Mouse (Mus musculus) cerebellum, adult (tissue): ENCODE measurements around the gene Hcst.
A peak's percentile ranks its signal among the peaks of the same experiment; 100 is the strongest.

ENCODE experiments used
- ATAC-seq: cut with Nextera tagmentation; 2 replicates; pipeline ENCODE4 v1.9.2; 2017; ENCODE audit warnings: mild to moderate bottlenecking, moderate library complexity, mixed read lengths; ENCODE audit not compliant: insufficient number of reproducible peaks, low FRiP score, low TSS enrichment

Gene Hcst

DNA sequence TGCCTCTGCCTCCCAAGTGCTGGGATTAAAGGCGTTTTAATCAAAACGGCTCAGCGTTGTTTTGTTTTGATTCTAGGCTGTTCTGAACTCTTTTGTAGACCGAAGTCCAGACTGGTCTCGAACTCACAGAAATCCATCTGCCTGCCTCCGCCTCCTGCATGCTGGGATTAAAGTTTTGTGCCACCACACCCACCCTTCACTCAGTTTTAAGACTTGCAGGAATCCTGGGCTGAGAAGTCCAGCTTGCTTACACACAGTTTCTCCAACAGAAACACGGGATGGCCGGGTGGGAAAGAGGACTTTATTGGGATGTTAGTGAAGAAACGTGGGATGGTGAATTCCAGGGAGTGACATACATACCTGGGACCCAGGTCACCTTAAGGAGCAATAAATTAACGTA is 15.0 kb upstream of the Hcst start:
- no peak for ATAC-seq

DNA sequence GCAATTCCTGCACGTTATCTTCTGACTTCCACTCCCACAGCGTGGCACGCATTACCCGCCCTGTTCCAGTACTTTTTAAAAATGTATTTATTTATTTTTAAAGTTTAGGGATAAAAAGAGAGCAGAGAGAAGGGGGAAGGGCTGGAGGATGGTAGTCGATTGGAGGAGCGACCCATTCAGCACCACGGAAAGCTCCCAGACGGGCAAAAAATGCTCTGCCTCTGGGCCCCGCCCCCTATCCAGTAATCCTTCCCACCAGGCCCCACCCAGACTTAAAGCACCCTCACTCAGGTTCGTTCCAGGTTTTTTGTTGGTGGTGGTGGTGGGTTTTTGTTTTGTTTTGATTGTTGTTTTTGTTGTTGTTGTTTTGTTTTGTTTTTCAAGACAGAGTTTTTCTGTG is 14.6 kb upstream of the Hcst start:
- no peak for ATAC-seq

GRCm38 (mm10) chr7:30431793-30432192 is 12.1 kb upstream of the Hcst start:
- ATAC-seq, result peak; percentile 78; the same call in 1 of the 2 replicates

GRCm38 (mm10) chr7:30430191-30430590 is 10.5 kb upstream of the Hcst start:
- ATAC-seq, result no peak

DNA sequence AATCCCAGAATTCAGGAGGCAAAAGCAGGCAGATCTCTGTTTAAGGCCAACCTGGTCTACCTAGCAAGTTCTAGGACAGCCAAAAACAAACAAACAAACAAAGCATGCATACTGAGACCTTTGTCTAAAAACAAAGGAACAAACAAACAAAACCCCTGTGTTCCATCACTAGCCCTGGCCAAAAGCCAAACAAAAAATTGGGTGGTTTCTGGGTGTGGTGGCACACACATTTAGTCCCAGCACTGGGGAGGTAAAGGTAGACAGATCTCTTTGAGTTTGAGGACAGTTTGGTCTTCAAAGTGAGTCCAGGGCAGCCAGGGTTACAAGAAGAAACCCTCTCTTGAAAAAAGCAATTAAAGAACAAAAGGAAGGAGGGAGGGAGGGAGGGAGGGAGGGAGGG is 9.7 kb upstream of the Hcst start:
- ATAC-seq, result no peak

DNA sequence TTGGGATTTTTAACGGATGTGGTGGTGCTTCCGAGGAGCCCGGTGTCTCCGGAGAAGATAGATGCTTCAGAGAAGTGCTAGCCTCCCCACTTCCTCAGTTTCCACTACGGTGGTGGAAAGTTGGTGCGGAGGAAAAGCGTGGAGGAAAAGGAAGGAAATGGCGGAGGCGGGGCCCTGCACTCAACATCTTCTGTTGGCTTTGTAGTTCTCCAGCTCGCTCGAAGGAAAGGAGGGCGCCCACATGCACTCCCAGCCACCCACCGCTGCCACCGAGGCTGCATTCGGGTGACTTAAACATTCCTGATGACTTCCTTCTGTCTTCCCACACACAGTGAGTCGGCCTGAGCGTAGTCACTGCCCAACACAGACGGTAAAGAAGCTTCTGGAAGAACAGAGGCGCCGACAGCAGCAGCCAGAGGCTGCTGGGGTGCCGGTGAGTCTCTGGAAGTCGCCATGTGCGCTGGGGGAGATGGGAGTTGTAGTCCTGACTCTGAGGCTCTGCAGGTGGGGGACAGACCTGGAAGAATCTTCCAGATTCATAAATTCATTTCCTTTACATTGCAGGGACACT is 3.5 kb upstream of the Hcst start:
- ATAC-seq, result no peak

DNA sequence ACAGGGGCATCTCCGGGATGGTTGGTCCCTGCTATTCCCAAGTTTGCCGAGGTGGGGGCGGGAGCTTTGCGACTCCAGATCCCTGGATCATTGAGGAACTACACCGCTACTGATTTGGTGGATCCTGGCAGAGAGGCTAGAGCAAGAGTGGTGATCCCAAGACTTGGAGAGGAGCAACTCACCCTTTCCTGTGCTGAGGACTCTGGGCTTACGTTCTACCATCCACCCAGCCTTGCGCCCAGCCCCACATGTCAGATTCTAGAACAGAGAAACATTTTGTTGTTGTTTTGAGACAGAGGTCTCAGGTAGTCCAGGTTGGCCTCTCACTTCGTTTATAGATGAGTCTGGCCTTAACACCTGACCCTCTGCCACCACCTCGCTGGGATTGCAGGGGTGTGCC is 2.9 kb upstream of the Hcst start:
- 0 out of 2 replicates have a peak, but pooled peaks have one; percentile 4 for ATAC-seq

DNA sequence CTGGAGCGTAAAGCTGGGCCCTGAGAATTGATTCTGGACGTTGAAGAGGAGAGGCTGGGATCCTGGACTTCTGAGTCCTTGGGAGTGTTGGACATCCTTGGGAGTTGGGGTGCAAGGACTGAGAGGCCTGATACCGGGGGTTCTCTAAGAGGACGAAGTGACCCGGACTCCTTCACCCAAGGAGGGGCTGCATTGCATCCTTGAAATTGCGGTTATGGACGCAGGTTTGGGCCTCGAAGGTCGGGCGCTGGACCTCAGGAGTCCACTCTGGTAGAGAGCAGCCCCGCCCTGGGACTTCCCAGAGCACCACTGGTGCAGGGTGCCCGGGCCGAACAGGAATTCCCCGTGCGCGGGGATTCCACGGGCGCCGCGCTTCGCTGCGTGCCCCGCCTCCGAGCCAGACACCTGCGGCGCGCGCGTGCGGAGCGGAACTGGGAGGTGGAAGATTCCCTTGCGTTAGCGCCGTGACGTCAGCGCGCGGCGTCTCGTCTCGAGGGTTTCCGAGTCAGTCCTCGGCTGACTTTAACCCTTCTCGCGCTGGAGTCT is 2.3 kb upstream of the Hcst start:
- peak; percentile 64 for ATAC-seq

GRCm38 (mm10) chr7:30421175-30421889 is 1.7 kb upstream of the Hcst start, which contains the start of gene Nfkbid:
Nfkbid (plus strand) TSS chr7:30421732.
- no peak for ATAC-seq

GRCm38 (mm10) chr7:30420673-30421072 is 1.0 kb upstream of the Hcst start:
- ATAC-seq, result no peak

GRCm38 (mm10) chr7:30417856-30418255 is 1.8 kb downstream of the Hcst start:
- ATAC-seq, result no peak

DNA sequence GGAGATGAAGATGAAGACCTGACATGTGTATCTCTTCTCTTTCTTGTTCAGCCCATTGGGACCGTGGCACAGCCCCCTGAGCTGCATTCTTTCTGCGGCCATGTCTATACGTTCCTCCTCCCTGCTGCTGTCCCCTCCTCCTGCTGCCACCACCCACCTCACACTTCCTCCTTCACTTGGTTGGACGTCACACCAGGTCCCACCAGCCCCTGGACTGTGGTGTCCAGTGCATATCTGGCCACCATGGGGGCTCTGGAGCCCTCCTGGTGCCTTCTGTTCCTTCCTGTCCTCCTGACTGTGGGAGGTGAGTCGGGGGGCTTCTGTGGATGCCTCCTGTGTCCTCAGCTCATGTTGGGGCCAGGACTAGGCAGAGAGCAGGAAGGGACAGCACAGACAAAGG is 6.1 kb downstream of the Hcst start, which contains the start of gene Tyrobp:
Tyrobp (plus strand) TSS at position 165 of the 400 bp plus-strand sequence.
- no peak for ATAC-seq

- no peak for ATAC-seq
Observed at GRCm38 (mm10) chr7:30412735-30413147, 6.9 kb downstream of the Hcst start.

GRCm38 (mm10) chr7:30411023-30411422 is 8.6 kb downstream of the Hcst start:
- ATAC-seq, result no peak

GRCm38 (mm10) chr7:30409789-30410188 is 9.9 kb downstream of the Hcst start:
- no peak for ATAC-seq

GRCm38 (mm10) chr7:30408639-30409038 is 11.0 kb downstream of the Hcst start:
- no peak for ATAC-seq

- no peak for ATAC-seq
Observed at GRCm38 (mm10) chr7:30402343-30402742, 17.3 kb downstream of the Hcst start.

DNA sequence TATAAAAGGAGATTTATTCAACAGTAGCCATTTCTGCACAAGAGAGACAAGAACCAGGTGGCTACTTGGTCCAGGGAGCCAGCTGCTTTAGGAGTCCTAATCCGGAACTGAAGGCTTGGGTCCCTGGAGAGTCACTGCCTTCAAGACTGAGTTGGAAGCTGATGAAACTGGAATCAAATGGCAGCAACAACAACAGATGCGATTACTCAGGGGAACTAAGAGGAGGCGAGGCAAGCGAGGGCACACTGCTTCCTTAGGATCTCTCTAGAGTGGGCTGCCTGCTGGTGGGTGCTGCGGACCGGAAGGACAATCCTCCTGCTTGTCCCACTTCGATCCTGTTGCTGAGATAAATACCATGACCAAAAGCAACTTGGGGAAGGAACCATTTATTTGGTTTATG is 20.0 kb downstream of the Hcst start:
- ATAC-seq, result no peak

DNA sequence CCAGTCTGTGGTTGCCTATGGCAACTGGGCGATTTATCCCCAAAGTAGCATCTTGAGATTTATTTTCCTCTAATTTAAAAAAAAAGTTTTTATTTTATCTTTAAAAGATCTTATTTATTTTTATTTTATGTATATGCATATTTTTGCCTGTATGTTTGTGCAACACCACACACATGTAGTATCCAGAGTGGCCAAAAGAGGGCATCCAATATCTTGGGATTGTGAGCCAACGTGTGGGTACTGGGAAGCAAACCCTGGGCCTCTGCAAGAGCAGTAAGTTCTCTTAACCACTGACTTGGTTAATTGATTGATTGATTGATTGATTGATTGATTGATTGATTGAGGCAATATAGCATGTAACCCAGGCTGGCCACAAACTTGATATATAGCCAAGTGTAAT is 24.8 kb downstream of the Hcst start:
- no peak for ATAC-seq

DNA sequence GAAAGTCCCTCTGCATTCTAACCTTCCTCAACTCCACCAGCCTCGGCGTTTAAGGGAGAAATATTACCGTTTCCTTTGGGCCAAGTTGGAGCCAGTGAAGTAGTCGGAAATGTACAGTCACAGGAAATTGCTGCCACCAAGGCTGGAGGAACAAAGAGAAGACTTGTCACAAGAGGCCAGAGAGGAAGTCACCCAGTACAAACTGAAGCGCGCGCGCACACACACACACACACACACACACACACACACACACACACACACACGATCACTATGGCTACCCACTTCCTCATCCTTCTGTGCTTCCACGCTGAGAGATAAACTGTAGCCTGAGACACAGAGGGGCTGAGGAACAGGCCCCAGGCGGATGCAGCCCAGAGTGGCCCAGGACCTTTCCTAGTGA is 25.3 kb downstream of the Hcst start:
- no peak for ATAC-seq

- ATAC-seq, result no peak
Observed at GRCm38 (mm10) chr7:30393631-30394030, 26.0 kb downstream of the Hcst start.
